Comparison of ENCODE assay signal across 10 mouse cellular contexts in the genomic region with DNA sequence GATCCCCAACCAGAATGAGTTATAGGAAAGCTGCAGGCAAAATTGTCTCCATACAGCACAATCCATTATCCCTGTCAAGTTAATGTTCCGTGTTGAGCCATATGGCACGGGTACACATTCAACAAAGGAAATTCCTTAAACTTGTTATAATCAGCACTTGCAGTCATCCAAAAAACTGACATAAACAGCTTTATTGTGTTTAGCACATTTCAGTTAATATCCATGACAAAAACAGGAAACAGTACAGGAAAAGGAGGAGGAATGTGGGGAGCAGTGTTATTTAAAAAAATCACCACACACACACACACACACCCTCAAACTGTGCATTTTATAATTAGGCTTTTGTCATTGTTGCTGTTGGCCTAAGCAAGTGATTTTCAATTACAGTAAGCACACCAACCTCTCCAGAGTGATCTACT.
A peak's percentile ranks its signal among the peaks of the same experiment; 100 is the strongest.
DNase-seq lines count a peak whose midpoint lies in the region; ATAC-seq lines count a peak whose summit lies in the region.
"Had no signal": no experiment of that assay in that cellular context is flagged by ENCODE, and none has a peak within 500 bp of the region (broad histone marks: within the 10 kb centered on the region; RNA-seq: fewer than 3 reads in every experiment).

No protein-coding gene starts in this region.

- no peak for ATAC-seq in embryonic facial prominence, embryonic 11.5 days (replicated peaks; ENCODE audit: insufficient number of reproducible peaks, low FRiP score, low TSS enrichment, low read depth)
- no peak for ATAC-seq in activated CD4-positive, CD25-positive, alpha-beta regulatory T cell, adult 4 months

- H3K36me3 ChIP-seq in embryonic facial prominence, embryonic 11.5 days (replicated peaks; ENCODE audit: control insufficient read depth, insufficient read depth, low read depth, low read length), result no peaks in the 10 kb centered on the region
- H3K36me3 ChIP-seq in limb, embryonic 10.5 days, result peaks cover 5% of the 10 kb centered on the region

- no peak overlapping the region for H3K4me2 ChIP-seq in embryonic facial prominence, embryonic 11.5 days (ENCODE audit: low read depth, low read length)

- no peaks in the 10 kb centered on the region for H3K4me1 ChIP-seq in embryonic facial prominence, embryonic 11.5 days (ENCODE audit: control insufficient read depth, insufficient read depth, low read length)
- H3K4me1 ChIP-seq in limb, embryonic 10.5 days, result peaks cover 36% of the 10 kb centered on the region

- DNase-seq in heart, adult 8-10 months (ENCODE audit: low spot score), result peak; percentile 41
- DNase-seq in heart, postnatal 25 days (ENCODE audit: low spot score), result no peak
- peak; percentile 62 for DNase-seq in Muller cell, postnatal 12 days (ENCODE audit: inconsistent ontology term)
- peak; percentile 48 for DNase-seq in embryonic facial prominence, embryonic 11.5 days (ENCODE audit: low spot score)
- DNase-seq in limb, embryonic 10.5 days (ENCODE audit: low spot score), result no peak
- DNase-seq in frontal cortex, postnatal 25 days (ENCODE audit: low spot score in 2 of 2), result no peak
- no peak for DNase-seq in ovary, adult 18-20 months (ENCODE audit: low spot score)
- DNase-seq: liver had no signal

- no peaks in the 10 kb centered on the region for H3K9me3 ChIP-seq in embryonic facial prominence, embryonic 11.5 days (replicated peaks; ENCODE audit: control insufficient read depth, low read length)
- no peaks in the 10 kb centered on the region for H3K9me3 ChIP-seq in limb, embryonic 10.5 days (replicated peaks)

- no peak overlapping the region for H3K9ac ChIP-seq in embryonic facial prominence, embryonic 11.5 days (replicated peaks; ENCODE audit: low read length)

- no peaks in the 10 kb centered on the region for H3K27me3 ChIP-seq in embryonic facial prominence, embryonic 11.5 days (ENCODE audit: control insufficient read depth, insufficient read depth, low read length)
- no peaks in the 10 kb centered on the region for H3K27me3 ChIP-seq in limb, embryonic 10.5 days (ENCODE audit: low read depth, poor library complexity, severe bottlenecking)
- H3K27me3 ChIP-seq: CH12.LX had no signal

- H3K4me3 ChIP-seq in embryonic facial prominence, embryonic 11.5 days (ENCODE audit: low read depth, low read length), result no peak overlapping the region
- H3K4me3 ChIP-seq in limb, embryonic 10.5 days, result no peak overlapping the region

- H3K27ac ChIP-seq in embryonic facial prominence, embryonic 11.5 days (replicated peaks; ENCODE audit: low read depth, low read length), result no peak overlapping the region; the same call in 1 of the 2 replicates
- peak overlapping the region; percentile 37; the same call in 1 of the 2 replicates for H3K27ac ChIP-seq in limb, embryonic 10.5 days

- intact Hi-C loops in heart, postnatal 25 days (cut with DNase I), result no loop called here

- 22% methylated on average over 2 of the region's 2 CpGs for WGBS in embryonic facial prominence, embryonic 11.5 days
- WGBS in limb, embryonic 10.5 days, result 16% methylated on average over 2 of the region's 2 CpGs

Comparison
In these comparisons a context has a peak if more than half of its experiments do, and no peak if none do; other contexts are left out.
1. DNase-seq: peak in heart, adult 8-10 months (single experiment), Muller cell, postnatal 12 days (single experiment) and embryonic facial prominence, embryonic 11.5 days (single experiment); none in heart, postnatal 25 days (single experiment), limb, embryonic 10.5 days (single experiment), frontal cortex, postnatal 25 days (0 of 2) and ovary, adult 18-20 months (single experiment).